Mouse (Mus musculus): Measurements from ENCODE around the gene Ttc21b. TPM values are rescaled to one million over a fixed set of nuclear protein-coding genes. Genes with fewer than 3 reads are reported as not detected.

Gene Ttc21b
- polyA plus RNA-seq, 1 experiment from 2014 or later = 8.9 TPM

GRCm38 (mm10) chr2:66151436-66151835 is 105.0 kb downstream of the Ttc21b start:
- Histone ChIP-seq H3K27ac (no peak overlapping the region), H3K4me1 (no peaks in the 10 kb centered on the region), H3K9me3 (no peaks in the 10 kb centered on the region), H3K27me3 (ENCODE audit: insufficient read depth, poor library complexity, severe bottlenecking) (no peaks in the 10 kb centered on the region), H3K36me3 (no peaks in the 10 kb centered on the region), H3K4me3 (no peak overlapping the region)
- 73% methylated on average over 2 of the region's 2 CpGs for WGBS
- DNase-seq (ENCODE audit: low spot score) = no peak

- no peaks in the 10 kb centered on the region for H3K9me3 ChIP-seq
- H3K4me3 ChIP-seq = no peak overlapping the region
- DNase-seq (ENCODE audit: low spot score) = no peak
Measured at GRCm38 (mm10) chr2:66150531-66150930, 105.9 kb downstream of the Ttc21b start.

GRCm38 (mm10) chr2:66148654-66149230 is 107.7 kb downstream of the Ttc21b start:
- H3K4me3 ChIP-seq = no peak overlapping the region
- H3K9me3 ChIP-seq = no peaks in the 10 kb centered on the region
- WGBS = 75% methylated on average over 10 of the region's 10 CpGs
- no peaks in the 10 kb centered on the region for H3K4me1 ChIP-seq
- no peaks in the 10 kb centered on the region for H3K36me3 ChIP-seq
- no peak overlapping the region for H3K27ac ChIP-seq
- no peak for DNase-seq (ENCODE audit: low spot score)
- H3K27me3 ChIP-seq (ENCODE audit: insufficient read depth, poor library complexity, severe bottlenecking) = no peaks in the 10 kb centered on the region

More at GRCm38 (mm10) chr2:66150531-66150930, 105.9 kb downstream of the Ttc21b start:
- no peaks in the 10 kb centered on the region for H3K27me3 ChIP-seq (ENCODE audit: insufficient read depth, poor library complexity, severe bottlenecking)
- no peaks in the 10 kb centered on the region for H3K36me3 ChIP-seq
- no peaks in the 10 kb centered on the region for H3K4me1 ChIP-seq
- no peak overlapping the region for H3K27ac ChIP-seq
- WGBS = 47% methylated on average over 3 of the region's 3 CpGs

GRCm38 (mm10) chr2:66146473-66146872 is 109.9 kb downstream of the Ttc21b start:
- no peaks in the 10 kb centered on the region for H3K9me3 ChIP-seq
- H3K27ac ChIP-seq = no peak overlapping the region
- no peak for DNase-seq (ENCODE audit: low spot score)
- H3K4me3 ChIP-seq = no peak overlapping the region
- WGBS = 67% methylated on average over 4 of the region's 4 CpGs
- H3K4me1 ChIP-seq = no peaks in the 10 kb centered on the region
- H3K36me3 ChIP-seq = no peaks in the 10 kb centered on the region
- no peaks in the 10 kb centered on the region for H3K27me3 ChIP-seq (ENCODE audit: insufficient read depth, poor library complexity, severe bottlenecking)

GRCm38 (mm10) chr2:66144770-66145169 is 111.6 kb downstream of the Ttc21b start:
- no peak for DNase-seq (ENCODE audit: low spot score)
- Histone ChIP-seq H3K4me1 (no peaks in the 10 kb centered on the region), H3K36me3 (no peaks in the 10 kb centered on the region), H3K4me3 (no peak overlapping the region), H3K27ac (no peak overlapping the region), H3K9me3 (no peaks in the 10 kb centered on the region), H3K27me3 (ENCODE audit: insufficient read depth, poor library complexity, severe bottlenecking) (no peaks in the 10 kb centered on the region)
- WGBS = 54% methylated on average over 5 of the region's 5 CpGs

GRCm38 (mm10) chr2:66143284-66143683 is 113.1 kb downstream of the Ttc21b start:
- Histone ChIP-seq H3K9me3 (no peaks in the 10 kb centered on the region), H3K4me3 (no peak overlapping the region), H3K36me3 (no peaks in the 10 kb centered on the region), H3K27ac (no peak overlapping the region), H3K4me1 (no peaks in the 10 kb centered on the region), H3K27me3 (ENCODE audit: insufficient read depth, poor library complexity, severe bottlenecking) (no peaks in the 10 kb centered on the region)
- WGBS = 92% methylated on average over 4 of the region's 4 CpGs
- DNase-seq (ENCODE audit: low spot score) = no peak

- no peak overlapping the region for H3K4me3 ChIP-seq
- 78% methylated on average over 2 of the region's 2 CpGs for WGBS
Measured at GRCm38 (mm10) chr2:66142711-66143110, 113.7 kb downstream of the Ttc21b start.

GRCm38 (mm10) chr2:66142268-66142667 is 114.1 kb downstream of the Ttc21b start:
- H3K27me3 ChIP-seq (ENCODE audit: insufficient read depth, poor library complexity, severe bottlenecking) = no peaks in the 10 kb centered on the region
- WGBS = 83% methylated on average over 2 of the region's 2 CpGs

More at GRCm38 (mm10) chr2:66142711-66143110, 113.7 kb downstream of the Ttc21b start:
- H3K4me1 ChIP-seq = no peaks in the 10 kb centered on the region
- H3K27ac ChIP-seq = no peak overlapping the region
- no peak for DNase-seq (ENCODE audit: low spot score)
- no peaks in the 10 kb centered on the region for H3K9me3 ChIP-seq
- H3K36me3 ChIP-seq = no peaks in the 10 kb centered on the region
- H3K27me3 ChIP-seq (ENCODE audit: insufficient read depth, poor library complexity, severe bottlenecking) = no peaks in the 10 kb centered on the region

GRCm38 (mm10) chr2:66140246-66140645 is 116.2 kb downstream of the Ttc21b start:
- no peak overlapping the region for H3K27ac ChIP-seq
- no peaks in the 10 kb centered on the region for H3K27me3 ChIP-seq (ENCODE audit: insufficient read depth, poor library complexity, severe bottlenecking)
- no peaks in the 10 kb centered on the region for H3K36me3 ChIP-seq
- no peak for DNase-seq (ENCODE audit: low spot score)
- no peak overlapping the region for H3K4me3 ChIP-seq
- H3K4me1 ChIP-seq = no peaks in the 10 kb centered on the region
- no peaks in the 10 kb centered on the region for H3K9me3 ChIP-seq
- WGBS = 72% methylated on average over 4 of the region's 4 CpGs

More at GRCm38 (mm10) chr2:66142268-66142667, 114.1 kb downstream of the Ttc21b start:
- no peaks in the 10 kb centered on the region for H3K9me3 ChIP-seq
- no peak overlapping the region for H3K27ac ChIP-seq
- no peak for DNase-seq (ENCODE audit: low spot score)
- H3K4me1 ChIP-seq = no peaks in the 10 kb centered on the region
- no peaks in the 10 kb centered on the region for H3K36me3 ChIP-seq
- no peak overlapping the region for H3K4me3 ChIP-seq

Other genes starting within 250 kb of the Ttc21b start
- 0.25 and 2.0 TPM in 2 replicates for gene Galnt3, start 131.6 kb downstream of the Ttc21b start, polyA plus RNA-seq (2016; fragmentation: Nextera tagmentation; extraction: Ambion mirVana)
- 0.07 and 0.24 TPM in 2 replicates for gene Scn1a, start 184.2 kb upstream of the Ttc21b start, polyA plus RNA-seq (2016; fragmentation: Nextera tagmentation; extraction: Ambion mirVana)

Measured in heart, embryonic 10.5 days (tissue).